Mouse (Mus musculus): ENCODE measurements at regions not wholly inside any gene's neighbourhood (a gene's known extent, or its start where the extent isn't known, plus 50 kb on each side); places are given as distances from the start of the nearest gene placed in this dataset.
A peak's percentile ranks its signal among the peaks of the same experiment; 100 is the strongest.

DNA sequence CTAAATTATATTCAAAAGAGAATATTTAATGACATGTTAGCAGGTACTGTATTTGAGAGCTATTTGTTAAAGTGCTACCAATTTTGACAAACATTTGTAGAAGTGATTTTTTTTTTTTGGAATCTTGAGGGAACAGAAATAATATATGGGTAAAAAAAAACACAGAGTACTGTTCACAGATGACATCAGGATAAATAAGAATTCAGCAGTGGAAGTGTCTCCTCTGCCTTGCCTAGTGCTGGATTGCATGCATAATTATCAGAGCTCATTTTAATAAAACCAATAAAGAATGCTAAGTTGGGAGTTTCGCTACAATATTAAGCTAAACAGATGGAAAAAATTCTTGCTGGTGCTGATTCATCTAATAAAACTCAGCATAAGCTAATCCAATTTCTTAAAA is 194.6 kb downstream of the Cdh26 start:
- DNase-seq (ENCODE audit: extremely low read depth) = no peak
- Histone ChIP-seq H3K4me1 (ENCODE audit: control insufficient read depth in 1 of 2, insufficient read depth in 2 of 2) (no peaks in the 10 kb centered on the region; a peak in 1 of 4 replicates), H3K9me3 (replicated peaks; ENCODE audit: low read length) (peaks cover 2% of the 10 kb centered on the region), H3K4me3 (replicated peaks in 1 of 3; ENCODE audit: low read depth in 2 of 3, low read length in 2 of 3, poor library complexity in 1 of 3) (no peak overlapping the region), H3K79me2 (replicated peaks; ENCODE audit: control insufficient read depth, extremely low read depth, insufficient read depth, poor library complexity, severe bottlenecking) (no peaks in the 10 kb centered on the region), H3K9ac (ENCODE audit: insufficient read depth, low read depth) (no peak overlapping the region), H3K4me2 (ENCODE audit: insufficient read depth, low read depth, poor library complexity, severe bottlenecking) (no peak overlapping the region), H3K27ac (ENCODE audit: insufficient read depth, low read depth) (no peak overlapping the region), H3K36me3 (replicated peaks in 1 of 2; ENCODE audit: control insufficient read depth in 1 of 2, insufficient read depth in 1 of 2, low read length in 1 of 2) (no peaks in the 10 kb centered on the region), H3K27me3 (replicated peaks) (peaks cover 11% of the 10 kb centered on the region)
- dilution Hi-C loops (cut with MboI; ENCODE audit: extremely low pct_ligation_motif_present, extremely low pct_unique_long_range_greater_than_20kb, low sequenced_read_pairs) (no loop called here), in situ Hi-C loops (cut with MboI; ENCODE audit: low pct_ligation_motif_present, low pct_unique_long_range_greater_than_20kb, low sequenced_read_pairs) (no loop called here)
- TF ChIP-seq ETS1 (conservative IDR thresholded peaks at IDR 0.05; ENCODE audit: low read depth, low read length) (no peak), PAX5 (IDR thresholded peaks at IDR 0.05; ENCODE audit: low read length) (no peak), MXI1 (IDR thresholded peaks at IDR 0.05; ENCODE audit: low read depth, low read length) (no peak), GABPA (IDR thresholded peaks at IDR 0.05; ENCODE audit: insufficient replicate concordance, low read depth, low read length) (no peak), TCF12 (IDR thresholded peaks at IDR 0.05; ENCODE audit: low read depth, low read length) (no peak), USF2 (conservative IDR thresholded peaks at IDR 0.05; ENCODE audit: low read depth, low read length) (no peak), MAZ (IDR thresholded peaks at IDR 0.05; ENCODE audit: low read depth, low read length) (no peak), ZMIZ1 (IDR thresholded peaks at IDR 0.05; ENCODE audit: low read depth, low read length) (no peak), SIN3A (IDR thresholded peaks at IDR 0.05; ENCODE audit: low read length) (no peak), POLR2A (IDR thresholded peaks at IDR 0.05; ENCODE audit: low read depth, low read length) (no peak), ZC3H11A (IDR thresholded peaks at IDR 0.05; ENCODE audit: low read depth, low read length) (no peak), HCFC1 (IDR thresholded peaks at IDR 0.05; ENCODE audit: low read depth, low read length) (no peak), NRF1 (IDR thresholded peaks at IDR 0.05; ENCODE audit: low read depth, low read length) (no peak), MAFK (IDR thresholded peaks at IDR 0.05; ENCODE audit: insufficient replicate concordance, low read length) (no peak), RCOR1 (conservative IDR thresholded peaks at IDR 0.05; ENCODE audit: low read depth, low read length) (no peak), POLR2AphosphoS2 (IDR thresholded peaks at IDR 0.05; ENCODE audit: low read depth, low read length) (no peak), MYC (IDR thresholded peaks at IDR 0.05; ENCODE audit: low read depth, low read length) (no peak)

DNA sequence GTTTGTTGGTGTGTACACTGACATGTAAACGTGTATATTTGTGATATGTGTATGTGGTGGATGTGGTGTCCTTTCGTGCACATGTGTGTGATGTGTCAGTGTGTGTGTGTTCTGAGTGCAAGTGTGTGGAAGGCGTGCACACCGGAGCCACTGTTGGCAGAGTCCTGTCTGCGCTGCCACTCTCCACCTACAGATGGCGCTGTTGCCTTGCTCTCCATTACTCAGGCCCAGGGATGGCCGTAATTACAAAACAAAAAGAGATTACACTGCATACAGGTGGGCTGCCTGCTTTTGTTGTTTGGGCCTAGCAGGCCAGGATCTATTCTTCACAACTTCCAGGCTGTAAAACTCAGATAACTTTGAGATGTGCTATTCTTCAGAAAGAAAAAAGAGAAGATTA is 199.4 kb downstream of the Cdh26 start:
- peak; percentile 20 for DNase-seq (ENCODE audit: extremely low read depth)
- no peak overlapping the region for H3K4me3 ChIP-seq (replicated peaks in 1 of 3; ENCODE audit: low read depth in 2 of 3, low read length in 2 of 3, poor library complexity in 1 of 3)
- no peak overlapping the region for H3K9ac ChIP-seq (ENCODE audit: insufficient read depth, low read depth)
- in situ Hi-C loops (cut with MboI; ENCODE audit: low pct_ligation_motif_present, low pct_unique_long_range_greater_than_20kb, low sequenced_read_pairs) (no loop called here), dilution Hi-C loops (cut with MboI; ENCODE audit: extremely low pct_ligation_motif_present, extremely low pct_unique_long_range_greater_than_20kb, low sequenced_read_pairs) (no loop called here)
- H3K4me2 ChIP-seq (ENCODE audit: insufficient read depth, low read depth, poor library complexity, severe bottlenecking) = no peak overlapping the region
- H3K4me1 ChIP-seq (ENCODE audit: control insufficient read depth in 1 of 2, insufficient read depth in 2 of 2) = no peaks in the 10 kb centered on the region
- no peak for TF ChIP-seq ZKSCAN1 (IDR thresholded peaks at IDR 0.05; ENCODE audit: borderline replicate concordance, low read depth, low read length)
- TF ChIP-seq NRF1 (IDR thresholded peaks at IDR 0.05; ENCODE audit: low read depth, low read length) = no peak
- TF ChIP-seq UBTF (IDR thresholded peaks at IDR 0.05; ENCODE audit: low read depth, low read length) = no peak
- no peak for TF ChIP-seq E2F4 (IDR thresholded peaks at IDR 0.05; ENCODE audit: insufficient replicate concordance, low read depth, low read length)
- TF ChIP-seq MXI1 (IDR thresholded peaks at IDR 0.05; ENCODE audit: low read depth, low read length) = no peak
- TF ChIP-seq CTCF (conservative IDR thresholded peaks at IDR 0.05 in 1 of 2, IDR thresholded peaks at IDR 0.05 in 1 of 2; ENCODE audit: low read depth in 2 of 2, low read length in 2 of 2) = peak; percentile 65 to 70
- TF ChIP-seq SIN3A (IDR thresholded peaks at IDR 0.05; ENCODE audit: low read length) = no peak
- TF ChIP-seq JUN (IDR thresholded peaks at IDR 0.05; ENCODE audit: insufficient read depth, low read depth, low read length) = no peak
- peak; percentile 41 for TF ChIP-seq SMC3 (IDR thresholded peaks at IDR 0.05; ENCODE audit: low read depth, low read length)
- TF ChIP-seq EP300 (IDR thresholded peaks at IDR 0.05; ENCODE audit: low read length) = no peak
- TF ChIP-seq ZMIZ1 (IDR thresholded peaks at IDR 0.05; ENCODE audit: low read depth, low read length) = no peak
- TF ChIP-seq RAD21 (IDR thresholded peaks at IDR 0.05; ENCODE audit: low read depth, low read length) = peak; percentile 61
- no peaks in the 10 kb centered on the region for H3K79me2 ChIP-seq (replicated peaks; ENCODE audit: control insufficient read depth, extremely low read depth, insufficient read depth, poor library complexity, severe bottlenecking)
- H3K27me3 ChIP-seq (replicated peaks) = peaks cover 7% of the 10 kb centered on the region
- H3K9me3 ChIP-seq (replicated peaks; ENCODE audit: low read length) = peaks cover 8% of the 10 kb centered on the region
- no peaks in the 10 kb centered on the region for H3K36me3 ChIP-seq (replicated peaks in 1 of 2; ENCODE audit: control insufficient read depth in 1 of 2, insufficient read depth in 1 of 2, low read length in 1 of 2)
- H3K27ac ChIP-seq (ENCODE audit: insufficient read depth, low read depth) = no peak overlapping the region
